Mouse (Mus musculus): ENCODE measurements around the gene Vcp. TPM values are rescaled to one million over a fixed set of nuclear protein-coding genes. Genes with fewer than 3 reads are reported as not detected.

Gene Vcp
- polyA plus RNA-seq, 1 experiment from 2014 or later, result 497 TPM

- Histone ChIP-seq H3K9me3 (replicated peaks; ENCODE audit: control insufficient read depth, low read length) (no peaks in the 10 kb centered on the region), H3K4me3 (replicated peaks; ENCODE audit: low read length) (no peak overlapping the region), H3K27ac (ENCODE audit: low read length) (no peak overlapping the region), H3K4me1 (ENCODE audit: control insufficient read depth, insufficient read depth, low read length) (peaks cover 8% of the 10 kb centered on the region; the same call in 1 of the 2 replicates), H3K9ac (ENCODE audit: low read length) (no peak overlapping the region), H3K36me3 (ENCODE audit: control insufficient read depth, insufficient read depth, low read length) (peaks cover 9% of the 10 kb centered on the region; the same call in 1 of the 2 replicates), H3K4me2 (ENCODE audit: low read depth, low read length) (no peak overlapping the region), H3K27me3 (ENCODE audit: control insufficient read depth, insufficient read depth, low read length) (no peaks in the 10 kb centered on the region)
- no peak for ATAC-seq (ENCODE audit: insufficient read depth, low FRiP score)
- WGBS, result 84% methylated on average over 16 of the region's 16 CpGs
Measured at GRCm38 (mm10) chr4:43020876-43021275, 20.6 kb upstream of the Vcp start.

GRCm38 (mm10) chr4:43019641-43020465 lies 19.5 kb upstream of the Vcp start:
- peaks cover 6% of the 10 kb centered on the region; the same call in 1 of the 2 replicates for H3K4me1 ChIP-seq (ENCODE audit: control insufficient read depth, insufficient read depth, low read length)
- H3K9ac ChIP-seq (ENCODE audit: low read length), result no peak overlapping the region
- H3K4me2 ChIP-seq (ENCODE audit: low read depth, low read length), result no peak overlapping the region
- no peaks in the 10 kb centered on the region for H3K9me3 ChIP-seq (replicated peaks; ENCODE audit: control insufficient read depth, low read length)
- WGBS, result 91% methylated on average over 23 of the region's 23 CpGs
- H3K27me3 ChIP-seq (ENCODE audit: control insufficient read depth, insufficient read depth, low read length), result no peaks in the 10 kb centered on the region
- no peak for ATAC-seq (ENCODE audit: insufficient read depth, low FRiP score)
- H3K36me3 ChIP-seq (ENCODE audit: control insufficient read depth, insufficient read depth, low read length), result peaks cover 9% of the 10 kb centered on the region; the same call in 1 of the 2 replicates
- no peak overlapping the region for H3K27ac ChIP-seq (ENCODE audit: low read length)
- H3K4me3 ChIP-seq (replicated peaks; ENCODE audit: low read length), result no peak overlapping the region

- ATAC-seq (ENCODE audit: insufficient read depth, low FRiP score), result no peak
- 88% methylated on average over 10 of the region's 10 CpGs for WGBS
Measured at GRCm38 (mm10) chr4:43019176-43019575, 18.9 kb upstream of the Vcp start.

GRCm38 (mm10) chr4:43018156-43018555 lies 17.8 kb upstream of the Vcp start:
- Histone ChIP-seq H3K9ac (ENCODE audit: low read length) (no peak overlapping the region), H3K36me3 (ENCODE audit: control insufficient read depth, insufficient read depth, low read length) (peaks cover 4% of the 10 kb centered on the region; the same call in 1 of the 2 replicates), H3K4me1 (ENCODE audit: control insufficient read depth, insufficient read depth, low read length) (no peaks in the 10 kb centered on the region), H3K4me2 (ENCODE audit: low read depth, low read length) (no peak overlapping the region), H3K9me3 (replicated peaks; ENCODE audit: control insufficient read depth, low read length) (no peaks in the 10 kb centered on the region), H3K27ac (ENCODE audit: low read length) (no peak overlapping the region), H3K27me3 (ENCODE audit: control insufficient read depth, insufficient read depth, low read length) (no peaks in the 10 kb centered on the region), H3K4me3 (replicated peaks; ENCODE audit: low read length) (no peak overlapping the region)
- 92% methylated on average over 4 of the region's 4 CpGs for WGBS
- no peak for ATAC-seq (ENCODE audit: insufficient read depth, low FRiP score)

More at GRCm38 (mm10) chr4:43019176-43019575, 18.9 kb upstream of the Vcp start:
- Histone ChIP-seq H3K4me1 (ENCODE audit: control insufficient read depth, insufficient read depth, low read length) (no peaks in the 10 kb centered on the region), H3K4me3 (replicated peaks; ENCODE audit: low read length) (no peak overlapping the region), H3K36me3 (ENCODE audit: control insufficient read depth, insufficient read depth, low read length) (peaks cover 9% of the 10 kb centered on the region; the same call in 1 of the 2 replicates), H3K4me2 (ENCODE audit: low read depth, low read length) (no peak overlapping the region), H3K9me3 (replicated peaks; ENCODE audit: control insufficient read depth, low read length) (no peaks in the 10 kb centered on the region), H3K27me3 (ENCODE audit: control insufficient read depth, insufficient read depth, low read length) (no peaks in the 10 kb centered on the region), H3K27ac (ENCODE audit: low read length) (no peak overlapping the region), H3K9ac (ENCODE audit: low read length) (no peak overlapping the region)

- no peak overlapping the region for H3K27ac ChIP-seq (ENCODE audit: low read length)
- 87% methylated on average over 1 of the region's 1 CpGs for WGBS
- H3K9me3 ChIP-seq (replicated peaks; ENCODE audit: control insufficient read depth, low read length), result no peaks in the 10 kb centered on the region
- H3K27me3 ChIP-seq (ENCODE audit: control insufficient read depth, insufficient read depth, low read length), result no peaks in the 10 kb centered on the region
- no peak overlapping the region for H3K4me3 ChIP-seq (replicated peaks; ENCODE audit: low read length)
- no peak for ATAC-seq (ENCODE audit: insufficient read depth, low FRiP score)
- no peak overlapping the region for H3K9ac ChIP-seq (ENCODE audit: low read length)
- no peaks in the 10 kb centered on the region for H3K36me3 ChIP-seq (ENCODE audit: control insufficient read depth, insufficient read depth, low read length)
- no peak overlapping the region for H3K4me2 ChIP-seq (ENCODE audit: low read depth, low read length)
- H3K4me1 ChIP-seq (ENCODE audit: control insufficient read depth, insufficient read depth, low read length), result 0 out of 2 replicates have a peak, but pooled peaks cover 2% of the 10 kb centered on the region
Measured at GRCm38 (mm10) chr4:43012091-43012490, 11.8 kb upstream of the Vcp start.

GRCm38 (mm10) chr4:43010161-43011038 lies 10.1 kb upstream of the Vcp start, which contains the start of gene Fancg:
TSS of gene Fancg (minus strand) at chr4:43010506.
- under 1% methylated on average over 37 of the region's 37 CpGs for WGBS
- Histone ChIP-seq H3K27ac (ENCODE audit: low read length) (peak within 1 kb of the TSS; percentile 65), H3K9ac (ENCODE audit: low read length) (peak within 1 kb of the TSS; percentile 81), H3K9me3 (replicated peaks; ENCODE audit: control insufficient read depth, low read length) (no peaks in the 10 kb centered on the region), H3K4me1 (ENCODE audit: control insufficient read depth, insufficient read depth, low read length) (0 out of 2 replicates have a peak, but pooled peaks cover 2% of the 10 kb centered on the region), H3K27me3 (ENCODE audit: control insufficient read depth, insufficient read depth, low read length) (no peaks in the 10 kb centered on the region), H3K36me3 (ENCODE audit: control insufficient read depth, insufficient read depth, low read length) (no peaks in the 10 kb centered on the region), H3K4me3 (replicated peaks; ENCODE audit: low read length) (peak within 1 kb of the TSS; percentile 91), H3K4me2 (ENCODE audit: low read depth, low read length) (peak within 1 kb of the TSS; percentile 86)
- peak; percentile 89 for ATAC-seq (ENCODE audit: insufficient read depth, low FRiP score)

GRCm38 (mm10) chr4:43005765-43006164 lies 5.5 kb upstream of the Vcp start:
- H3K27me3 ChIP-seq (ENCODE audit: control insufficient read depth, insufficient read depth, low read length), result no peaks in the 10 kb centered on the region
- no peak overlapping the region for H3K4me2 ChIP-seq (ENCODE audit: low read depth, low read length)
- no peak overlapping the region for H3K9ac ChIP-seq (ENCODE audit: low read length)
- no peak overlapping the region for H3K27ac ChIP-seq (ENCODE audit: low read length)
- no peak for ATAC-seq (ENCODE audit: insufficient read depth, low FRiP score)
- no peak overlapping the region for H3K4me3 ChIP-seq (replicated peaks; ENCODE audit: low read length)
- no peaks in the 10 kb centered on the region for H3K36me3 ChIP-seq (ENCODE audit: control insufficient read depth, insufficient read depth, low read length)
- 0 out of 2 replicates have a peak, but pooled peaks cover 6% of the 10 kb centered on the region for H3K4me1 ChIP-seq (ENCODE audit: control insufficient read depth, insufficient read depth, low read length)
- no peaks in the 10 kb centered on the region for H3K9me3 ChIP-seq (replicated peaks; ENCODE audit: control insufficient read depth, low read length)
- WGBS, result 58% methylated on average over 2 of the region's 2 CpGs

- H3K4me2 ChIP-seq (ENCODE audit: low read depth, low read length), result no peak overlapping the region
- H3K4me3 ChIP-seq (replicated peaks; ENCODE audit: low read length), result no peak overlapping the region
- no peaks in the 10 kb centered on the region for H3K36me3 ChIP-seq (ENCODE audit: control insufficient read depth, insufficient read depth, low read length)
- no peaks in the 10 kb centered on the region for H3K27me3 ChIP-seq (ENCODE audit: control insufficient read depth, insufficient read depth, low read length)
- H3K27ac ChIP-seq (ENCODE audit: low read length), result no peak overlapping the region
- ATAC-seq (ENCODE audit: insufficient read depth, low FRiP score), result no peak
- WGBS, result 95% methylated on average over 3 of the region's 3 CpGs
- H3K9me3 ChIP-seq (replicated peaks; ENCODE audit: control insufficient read depth, low read length), result no peaks in the 10 kb centered on the region
- 0 out of 2 replicates have a peak, but pooled peaks cover 8% of the 10 kb centered on the region for H3K4me1 ChIP-seq (ENCODE audit: control insufficient read depth, insufficient read depth, low read length)
- no peak overlapping the region for H3K9ac ChIP-seq (ENCODE audit: low read length)
Measured at GRCm38 (mm10) chr4:43004951-43005350, 4.6 kb upstream of the Vcp start.

All from stomach, embryonic 16.5 days (tissue).